Mouse (Mus musculus) urinary bladder, adult 2 months (tissue): Measurements from ENCODE around the gene Ccdc144b. TPM values are rescaled to one million over a fixed set of nuclear protein-coding genes. Genes with fewer than 3 reads are reported as not detected.

Experiments
- DNase-seq: peaks from one replicate; pipeline ENCODE4 v3.0.0; 2022; ENCODE audit warnings: low spot score
- polyA plus RNA-seq: library from polyadenylated mRNA; depleted of rRNA; stranded (reverse); fragments of >200 nt; gene quantifications from 2 replicates; pipeline ENCODE4 v1.2.3, GENCODE M21; 2012

The Ccdc144b gene
- polyA plus RNA-seq, 1 experiment, result 0.01 TPM

DNA sequence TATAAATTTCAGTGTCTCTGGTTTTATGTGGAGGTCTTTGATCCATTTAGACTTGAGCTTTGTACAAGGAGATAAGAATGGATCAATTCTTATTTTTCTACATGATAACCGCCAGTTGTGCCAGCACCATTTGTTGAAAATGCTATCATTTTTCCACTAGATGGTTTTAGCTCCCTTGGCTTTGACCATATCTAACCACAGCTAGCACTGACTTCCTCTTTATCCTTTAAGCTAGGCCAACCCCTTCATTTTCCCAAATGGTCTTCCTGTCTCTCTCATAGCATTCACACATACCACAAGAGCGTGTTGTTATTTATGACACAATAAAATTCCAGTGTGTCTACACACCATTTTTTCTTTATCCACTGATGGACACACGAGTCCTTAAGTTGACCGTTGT lies 23.4 kb downstream of the Ccdc144b start:
- DNase-seq, result no peak

DNA sequence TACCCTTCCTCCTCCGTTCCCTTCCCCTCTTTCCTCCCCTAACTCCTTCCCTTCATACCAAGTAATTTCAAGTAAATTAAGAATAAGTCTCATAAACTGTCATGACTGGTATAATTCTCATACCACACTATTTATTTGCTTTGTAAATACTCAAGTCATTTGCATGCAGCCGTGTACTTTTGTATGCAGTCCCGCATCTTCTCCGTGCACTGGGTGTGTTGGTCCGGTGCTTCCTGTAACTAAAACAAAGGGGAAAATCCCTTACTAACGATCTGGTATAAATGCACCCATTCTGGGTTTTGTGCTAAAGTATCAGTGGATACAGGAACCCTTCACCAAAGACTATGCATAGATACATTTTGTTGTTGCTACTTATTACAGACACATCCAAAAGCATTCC lies 27.6 kb downstream of the Ccdc144b start:
- DNase-seq, result no peak

DNA sequence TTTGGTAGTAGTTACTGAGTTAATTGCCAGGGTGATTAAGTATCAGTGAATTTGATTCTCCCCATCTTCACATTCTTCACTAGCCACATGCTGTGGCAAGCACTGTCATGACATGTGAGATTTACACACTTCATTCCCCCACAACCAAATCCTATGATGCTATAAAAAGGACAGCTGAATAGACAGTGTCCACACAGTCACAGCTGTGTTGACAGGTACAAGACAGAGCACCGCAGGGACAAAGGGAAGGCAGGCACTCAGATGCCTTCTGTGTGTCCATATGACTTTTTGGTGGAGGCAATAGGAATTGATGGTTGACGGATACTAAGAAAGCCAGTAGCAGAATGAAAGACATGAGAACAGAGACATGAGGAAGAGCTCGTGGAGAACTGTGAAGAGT lies 42.1 kb downstream of the Ccdc144b start:
- no peak for DNase-seq

DNA sequence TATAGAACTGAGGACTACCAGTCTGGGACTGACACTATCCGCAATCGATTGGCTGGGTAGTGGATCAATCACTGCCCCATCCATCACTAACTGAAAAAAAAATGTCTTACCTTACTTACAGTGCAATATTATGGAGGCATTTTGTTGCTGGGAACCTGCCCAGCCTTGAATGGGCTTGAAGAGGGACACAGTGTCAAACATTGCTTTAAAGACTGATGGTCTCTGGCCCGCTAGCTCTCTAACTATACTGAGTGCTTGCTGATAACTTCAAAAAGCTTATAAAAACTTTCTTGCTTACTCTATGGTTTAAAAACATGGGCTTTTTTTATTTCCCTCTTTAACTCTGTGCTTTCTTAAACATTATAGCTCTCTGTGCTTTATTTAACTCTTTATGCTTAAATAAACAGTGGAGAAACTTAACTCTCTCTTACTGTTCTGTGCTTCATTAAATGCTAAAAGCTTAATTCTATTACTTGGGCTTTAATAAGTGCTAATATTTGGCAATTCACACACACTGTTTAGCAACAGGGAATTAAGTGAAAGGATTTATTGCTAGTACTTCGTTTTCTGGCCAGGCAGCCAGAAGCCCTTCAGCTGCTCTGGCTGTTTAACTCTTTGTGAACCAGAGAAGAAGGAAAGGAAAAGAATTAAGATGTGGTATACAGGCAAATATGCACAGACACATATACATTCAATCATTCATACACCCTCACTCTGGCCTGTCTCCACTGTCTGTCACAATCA lies 44.8 kb downstream of the Ccdc144b start:
- DNase-seq, result no peak

DNA sequence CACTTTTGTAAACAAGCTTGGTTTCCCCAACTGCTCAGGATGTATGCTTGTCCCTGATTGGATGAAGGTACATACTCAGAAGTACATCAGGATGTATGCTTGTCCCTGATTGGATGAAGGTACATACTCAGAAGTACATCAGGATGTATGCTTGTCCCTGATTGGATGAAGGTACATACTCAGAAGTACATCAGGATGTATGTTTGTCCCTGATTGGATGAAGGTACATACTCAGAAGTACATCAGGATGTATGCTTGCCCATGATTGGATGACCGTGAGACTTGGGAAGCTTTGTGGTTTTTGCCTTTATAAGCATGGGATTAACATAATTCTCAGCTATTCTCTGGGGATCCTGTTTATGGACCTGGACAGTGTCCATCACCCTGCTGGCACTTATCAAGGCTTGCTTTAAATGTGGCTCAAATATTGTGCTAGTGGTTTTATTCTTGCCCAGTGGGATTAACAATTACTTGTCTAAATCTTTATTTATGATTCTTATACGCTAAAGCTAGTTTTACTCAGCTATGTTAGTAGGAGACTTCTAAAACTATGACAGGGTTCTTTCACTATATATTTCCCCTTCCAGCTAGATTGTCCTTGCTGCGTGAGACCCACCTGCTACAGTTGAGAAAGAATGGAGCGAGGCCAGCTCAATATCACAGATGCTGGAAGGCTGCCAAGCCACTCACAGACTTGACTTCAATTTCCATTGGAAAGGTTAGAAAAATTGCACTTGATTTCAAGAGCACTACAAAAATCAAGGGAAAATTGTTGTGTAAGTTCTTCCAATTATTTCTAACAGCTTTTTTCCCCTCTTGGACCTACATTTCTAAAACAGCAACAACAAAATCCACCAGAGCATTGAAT lies 49.1 kb downstream of the Ccdc144b start:
- DNase-seq, result no peak

DNA sequence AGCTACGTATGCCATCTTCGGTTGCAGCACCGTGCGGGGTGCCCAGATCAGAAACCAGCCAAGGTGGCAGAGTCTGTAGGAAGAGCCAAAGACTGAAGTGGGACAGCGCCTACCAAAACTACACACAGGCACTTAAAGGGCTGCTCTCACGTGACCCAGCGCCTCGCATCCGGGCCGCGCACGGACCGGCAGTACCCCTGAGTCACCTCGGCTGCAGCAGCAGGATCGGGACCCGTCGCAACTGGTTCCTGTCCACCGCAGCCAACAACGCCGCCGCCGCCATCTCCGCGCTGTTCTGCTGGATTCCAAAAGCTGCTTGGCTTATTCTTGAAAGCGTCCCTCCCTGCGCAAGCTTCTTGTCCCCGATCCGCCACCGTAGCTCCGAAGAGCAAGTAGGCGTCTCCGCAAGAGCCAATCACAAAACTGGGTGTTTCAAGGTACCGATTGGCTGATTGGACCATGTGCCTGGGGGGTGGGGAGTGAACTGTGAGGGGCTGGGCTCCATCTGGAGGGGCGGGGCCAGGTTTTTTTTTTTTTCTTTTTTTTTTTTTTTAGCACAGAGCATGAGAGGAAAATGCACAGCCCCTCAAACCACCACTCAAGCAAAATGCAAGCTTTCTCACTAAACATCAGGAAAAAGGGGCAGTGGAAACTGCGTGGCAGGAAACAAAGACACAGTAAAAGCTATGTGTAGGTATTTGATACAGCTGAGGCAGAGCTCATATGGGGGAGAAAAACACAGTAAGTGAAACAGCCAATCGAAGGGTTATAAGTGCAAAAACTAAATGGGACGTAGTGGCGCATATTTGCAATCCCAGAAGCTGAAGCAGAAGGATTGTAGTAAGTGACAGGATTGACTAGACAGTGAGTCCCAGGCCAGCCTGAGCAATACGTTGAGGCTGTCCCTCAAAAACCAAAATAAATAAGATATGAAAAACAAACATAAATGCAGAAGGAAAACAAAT lies 52.8 kb downstream of the Ccdc144b start, which contains the start of gene Mccc1:
Gene Mccc1 (minus strand): TSS at position 404 of the 965 bp plus-strand sequence.
- peak; percentile 92 for DNase-seq

DNA sequence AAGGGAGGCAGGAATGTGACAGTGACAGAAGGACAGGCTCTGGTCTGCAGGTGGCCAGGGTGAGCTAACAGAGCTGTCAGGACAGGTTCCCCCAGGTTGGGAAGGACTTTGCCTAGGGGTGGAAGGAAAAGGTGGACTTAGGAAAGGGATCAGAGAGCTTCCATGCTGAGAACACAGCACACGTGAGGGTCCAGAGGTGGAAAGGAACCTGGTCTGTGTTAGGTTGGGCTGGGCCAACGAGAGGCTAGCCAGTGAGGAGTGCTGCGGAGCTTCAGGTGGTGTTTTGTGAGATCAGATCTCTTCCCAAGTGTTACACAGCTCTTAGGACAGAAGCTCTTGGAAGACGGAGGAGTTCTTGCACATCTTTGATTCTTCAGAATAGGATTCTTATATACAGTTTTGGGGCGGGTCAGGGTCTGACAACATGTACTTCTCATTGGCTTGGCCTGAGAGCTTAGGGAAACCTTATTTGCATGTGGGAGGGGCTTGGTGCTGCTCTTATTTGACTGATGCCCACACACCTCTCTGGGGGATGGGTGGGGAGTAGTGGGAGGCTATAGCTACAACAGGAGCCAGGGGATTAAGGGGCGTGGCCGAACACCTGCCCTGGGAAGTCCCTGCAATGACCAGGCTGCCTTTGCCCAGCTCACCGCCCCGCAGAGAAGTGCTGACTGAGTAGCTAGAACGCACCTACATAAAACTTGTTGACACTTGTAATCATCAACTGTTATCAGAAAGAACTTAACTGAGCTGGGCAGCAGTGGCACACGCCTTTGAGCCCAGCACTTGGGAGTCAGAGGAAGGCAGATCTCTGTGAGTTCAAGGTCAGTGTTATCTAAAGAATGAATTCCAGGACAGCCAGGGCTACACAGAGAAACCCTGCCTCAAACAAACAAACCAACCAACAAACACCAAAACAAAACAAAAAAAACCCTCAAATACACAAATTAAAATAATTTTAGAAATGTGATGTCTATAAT lies 58.5 kb downstream of the Ccdc144b start:
- DNase-seq, result no peak

DNA sequence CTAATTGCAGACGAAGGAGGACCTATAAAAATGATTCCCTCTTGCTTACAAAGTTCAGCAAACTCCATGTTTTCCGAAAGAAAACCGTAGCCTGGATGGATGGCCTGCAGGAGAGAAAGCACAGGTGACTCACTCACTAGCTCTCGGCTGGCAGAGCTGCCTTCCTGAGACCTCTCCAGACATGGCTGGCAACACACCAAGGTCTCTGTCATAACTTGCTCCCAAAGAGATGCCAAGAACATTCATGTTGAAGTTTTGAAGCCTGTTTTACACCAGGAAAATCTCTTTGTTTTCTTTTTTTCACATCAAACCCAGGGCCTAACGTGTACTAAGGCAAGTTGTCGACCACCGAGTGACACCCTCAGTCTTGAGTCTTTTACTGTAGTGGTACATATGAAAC lies 62.6 kb downstream of the Ccdc144b start:
- no peak for DNase-seq

DNA sequence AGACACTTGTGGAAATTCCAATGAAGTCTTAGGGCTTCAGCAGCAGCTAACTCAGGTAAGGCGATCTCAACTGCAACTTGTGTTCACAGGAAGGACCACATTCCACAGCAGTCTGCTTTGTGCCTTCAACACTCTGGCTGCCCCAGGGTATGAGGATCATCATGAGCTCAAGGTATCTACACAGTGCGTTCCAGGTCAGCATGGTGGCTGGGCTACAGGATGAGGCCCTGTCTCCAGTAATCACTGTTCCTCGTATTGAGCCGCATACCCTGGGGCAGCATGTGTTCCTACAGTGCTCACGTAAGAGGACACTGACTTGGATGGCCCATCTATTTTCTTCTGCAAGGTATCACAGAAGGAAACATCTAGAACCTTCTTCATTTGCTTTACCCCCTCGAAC lies 65.3 kb downstream of the Ccdc144b start:
- DNase-seq, result no peak

DNA sequence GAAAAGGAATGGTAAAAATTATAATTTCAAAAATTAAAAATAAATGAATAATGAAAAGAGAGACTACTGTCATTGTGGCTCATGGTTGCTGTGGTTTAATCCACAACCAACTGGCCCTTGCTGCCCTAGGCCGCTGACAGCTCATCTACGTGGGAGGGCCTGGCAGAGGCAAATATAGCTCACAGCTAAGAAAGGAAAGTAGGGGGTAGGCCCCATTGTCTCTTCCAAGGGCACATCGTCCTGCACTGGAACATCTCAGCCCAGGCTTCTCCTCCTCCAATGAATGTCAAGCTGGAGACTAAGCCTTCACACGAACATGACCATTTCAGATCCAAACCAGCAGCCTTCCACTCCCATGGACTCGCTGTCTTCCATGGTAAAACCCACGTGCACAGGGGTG lies 67.1 kb downstream of the Ccdc144b start:
- DNase-seq, result no peak

DNA sequence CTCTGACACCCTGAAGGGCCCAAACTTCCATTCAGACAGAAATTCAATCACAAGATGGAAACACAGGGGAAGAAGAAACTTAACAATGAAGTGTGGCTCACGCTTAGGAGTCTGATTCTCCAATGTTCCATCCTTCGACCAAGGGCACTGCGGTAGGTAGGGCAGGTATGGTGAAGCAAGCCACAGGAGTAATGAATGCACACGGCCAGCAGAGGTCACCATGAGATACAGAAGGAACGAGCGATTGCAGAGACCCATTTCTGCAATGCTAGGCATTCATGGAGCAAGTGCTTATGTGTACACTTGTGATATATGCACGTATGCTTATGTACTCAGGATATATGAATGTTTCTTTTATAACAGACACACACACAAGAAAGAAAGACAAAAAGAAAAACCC lies 79.8 kb downstream of the Ccdc144b start:
- DNase-seq, result no peak

DNA sequence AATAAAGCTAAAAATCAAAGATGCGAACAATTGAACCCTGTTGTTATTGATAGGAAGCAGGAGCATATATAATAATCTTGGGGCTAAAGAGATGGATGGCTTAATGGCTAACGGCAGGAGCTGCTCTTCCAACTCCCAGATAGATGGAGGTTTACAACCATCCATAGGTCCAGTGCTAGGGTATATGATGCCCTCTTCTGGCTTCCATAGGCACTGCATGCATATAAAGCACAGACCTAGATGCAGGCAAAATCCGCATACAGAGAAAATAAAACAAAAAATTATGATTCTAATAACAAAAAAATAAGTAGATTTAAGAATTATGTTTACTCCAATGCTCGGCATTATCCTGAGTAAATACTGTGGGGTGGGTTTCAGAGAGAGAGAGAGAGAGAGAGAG lies 80.4 kb downstream of the Ccdc144b start:
- no peak for DNase-seq

DNA sequence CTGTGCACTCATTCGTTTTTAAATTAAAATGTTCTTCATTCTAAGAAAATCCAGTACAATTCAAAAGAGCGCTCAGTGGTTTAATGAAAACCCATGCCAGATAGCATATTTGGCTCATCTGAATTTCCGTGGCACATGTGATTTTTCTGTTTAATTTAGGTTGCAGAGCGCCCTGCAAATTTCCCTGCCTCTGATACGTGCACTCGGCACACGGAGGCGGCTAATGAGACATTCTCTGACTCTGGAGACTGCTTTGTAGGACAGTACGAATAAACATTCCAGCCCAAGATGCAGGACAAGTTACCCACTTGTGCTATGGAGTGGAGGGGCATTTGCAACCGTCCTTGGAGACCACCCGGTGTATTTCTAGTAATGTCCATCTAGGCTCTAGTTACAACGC lies 82.2 kb downstream of the Ccdc144b start:
- DNase-seq, result no peak

DNA sequence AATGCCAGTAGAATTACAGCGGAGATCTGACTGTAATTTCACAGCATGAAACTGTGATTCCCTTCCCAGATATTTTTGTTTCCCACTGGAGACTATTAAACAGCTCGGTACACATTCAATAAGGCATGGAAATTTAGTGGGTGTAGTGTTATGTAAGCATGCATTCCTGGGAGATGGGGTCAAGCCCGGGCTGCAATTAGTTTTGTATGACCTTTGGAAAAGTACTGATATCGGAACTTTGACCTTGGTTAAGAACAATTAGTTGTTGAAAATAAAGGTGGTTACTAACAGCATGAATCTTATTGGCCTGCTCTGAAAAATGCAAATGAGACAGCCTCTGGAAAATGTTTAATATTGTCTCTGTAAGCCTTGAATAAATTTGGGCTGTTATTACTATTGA lies 82.9 kb downstream of the Ccdc144b start:
- no peak for DNase-seq

DNA sequence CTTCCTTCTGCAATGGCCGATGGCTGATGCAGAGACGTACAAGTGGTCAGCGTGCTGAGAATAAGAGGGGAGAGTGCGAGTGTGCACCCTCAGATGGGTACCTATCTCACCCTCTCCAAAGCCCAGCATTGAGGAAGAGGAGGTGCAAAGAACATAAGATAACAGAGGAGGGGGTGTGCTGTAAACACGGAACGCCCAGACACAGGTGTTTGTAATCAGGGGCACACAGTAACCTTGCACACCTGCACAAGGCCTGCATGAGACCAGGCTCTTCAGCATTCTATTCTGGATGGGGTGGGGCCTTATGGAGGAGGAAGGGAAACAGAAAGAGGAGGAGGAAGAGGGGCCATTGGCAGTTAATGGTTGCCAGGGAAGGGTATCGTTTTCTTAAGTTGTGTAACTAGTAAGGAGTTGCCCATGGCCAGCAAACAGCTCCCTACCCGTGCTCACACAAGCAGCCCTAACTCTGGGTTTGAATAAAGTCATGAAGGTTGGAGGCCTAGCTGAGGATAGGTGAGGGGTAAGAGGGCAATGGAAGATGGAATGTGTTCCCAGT lies 85.9 kb downstream of the Ccdc144b start:
- DNase-seq, result no peak

DNA sequence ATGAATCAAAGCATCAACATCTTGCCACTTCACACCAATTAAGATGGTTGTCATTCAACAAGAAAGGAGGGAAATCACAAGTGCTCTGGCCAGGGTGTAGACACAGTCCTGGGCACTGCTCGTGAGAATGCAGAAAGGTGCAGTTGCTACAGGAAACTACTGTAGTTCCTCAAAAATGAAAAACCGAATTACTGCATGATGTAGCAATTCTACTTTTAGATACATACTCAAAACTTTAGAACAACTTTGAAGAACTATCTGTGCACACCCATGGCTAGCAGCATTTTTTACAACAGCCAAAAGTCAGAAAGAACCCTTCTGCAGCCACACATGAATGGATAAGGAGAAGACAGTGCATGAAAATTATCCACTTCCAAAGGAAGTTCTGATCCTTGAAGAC lies 86.9 kb downstream of the Ccdc144b start:
- DNase-seq, result no peak

DNA sequence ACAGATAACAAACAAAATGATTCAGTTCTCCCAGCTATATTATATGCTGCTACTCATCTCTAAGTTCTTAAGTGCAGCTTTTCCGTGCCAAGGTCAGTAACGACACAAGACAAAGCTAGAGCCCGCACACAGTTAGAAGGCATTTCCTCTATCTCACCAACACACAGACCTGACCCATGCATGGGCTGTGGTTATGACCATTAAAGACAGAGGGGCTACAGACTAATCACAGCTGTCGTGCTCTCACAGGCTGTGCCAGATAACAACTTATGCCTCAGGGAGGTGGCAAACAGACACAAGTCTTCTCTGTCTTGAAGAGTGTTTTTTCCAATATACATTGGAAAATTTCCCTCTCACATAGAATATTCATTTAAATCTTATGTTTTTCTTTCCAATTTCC lies 88.4 kb downstream of the Ccdc144b start:
- DNase-seq, result no peak

DNA sequence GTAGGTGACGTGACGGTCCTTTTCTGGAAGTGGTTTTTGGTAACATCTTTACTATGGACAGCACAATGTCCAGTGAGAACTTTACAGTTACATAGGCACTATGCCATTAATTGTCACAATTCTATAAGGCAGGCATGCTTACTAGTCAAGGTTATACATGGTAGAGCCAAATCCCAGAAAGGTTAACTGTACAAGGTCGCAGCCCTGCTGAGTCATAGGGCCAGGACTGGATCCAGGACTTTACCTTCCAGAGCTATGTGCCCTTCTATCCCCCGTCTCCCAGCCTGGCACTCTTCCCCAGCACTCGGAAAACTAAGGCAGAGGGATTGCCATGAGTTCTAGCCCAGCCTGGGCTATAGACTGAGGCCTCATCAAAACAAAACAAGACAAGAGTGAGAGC lies 89.4 kb downstream of the Ccdc144b start:
- DNase-seq, result no peak

DNA sequence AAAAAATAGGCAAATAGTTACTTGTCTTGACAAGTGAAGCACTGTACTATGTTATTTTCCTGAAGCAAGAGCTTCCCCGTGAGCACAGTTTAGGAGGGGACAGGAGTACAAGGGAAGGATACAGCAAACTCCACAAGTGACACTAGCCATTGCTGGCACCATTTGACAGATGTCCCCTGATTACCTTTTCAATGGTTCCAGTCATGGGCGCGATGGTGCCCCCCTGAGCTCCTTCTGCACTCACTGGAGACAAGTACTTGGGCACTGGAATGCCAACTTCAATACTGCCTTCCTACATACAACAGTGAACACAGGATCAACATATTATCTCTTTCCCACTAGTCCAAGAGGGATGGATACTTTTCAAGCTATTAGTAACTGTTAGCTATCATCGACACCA lies 89.9 kb downstream of the Ccdc144b start:
- no peak for DNase-seq

DNA sequence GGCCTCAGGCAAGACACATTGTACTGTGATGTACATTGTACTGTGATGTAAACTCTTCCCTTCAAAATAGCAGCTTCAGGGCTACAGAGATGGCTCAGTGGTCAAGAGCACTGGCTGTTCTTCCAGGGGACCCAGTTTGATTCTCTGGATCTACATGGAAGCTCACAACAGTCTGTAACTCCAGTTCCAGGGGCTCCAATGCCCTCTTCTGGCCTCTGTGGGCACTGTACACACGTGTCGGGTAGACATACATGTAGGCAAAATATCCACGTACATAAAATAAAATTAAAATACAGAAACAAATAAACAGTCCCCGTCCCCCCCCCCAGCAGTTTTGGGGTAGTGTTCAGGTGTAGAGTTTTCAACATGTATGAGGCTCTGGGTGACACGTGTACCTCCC lies 90.4 kb downstream of the Ccdc144b start:
- DNase-seq, result no peak
